Mouse (Mus musculus) hindbrain, postnatal 0 days (tissue): Measurements from ENCODE around the gene Ptgfrn. TPM values are rescaled to one million over a fixed set of nuclear protein-coding genes. Genes with fewer than 3 reads are reported as not detected.
A peak's percentile ranks its signal among the peaks of the same experiment; 100 is the strongest.

Experiments
- ATAC-seq: fragments of 200-750 bp; cut with Nextera tagmentation; 2 replicates; pipeline ENCODE4 v1.8.0; 2017; ENCODE audit warnings: mild to moderate bottlenecking, moderate TSS enrichment, moderate library complexity
- DNase-seq: peaks from one replicate; pipeline ENCODE4 v3.0.0-alpha.2; 2015; ENCODE audit warnings: low spot score
- H3K27ac ChIP-seq: fragments of 300-500 bp; sonication (generic); 2 replicates; pipeline ENCODE4 v1.5.1; 2014; ENCODE audit warnings: mild to moderate bottlenecking
- H3K27me3 ChIP-seq: fragments of 300-500 bp; sonication (generic); 2 replicates; pipeline ENCODE4 v1.6.1; 2014; ENCODE audit warnings: low read length, mixed read lengths; ENCODE audit not compliant: insufficient read depth
- H3K36me3 ChIP-seq: fragments of 300-500 bp; sonication (generic); 2 replicates; pipeline ENCODE4 v1.6.1; 2014; ENCODE audit warnings: low read length, mixed read lengths; ENCODE audit not compliant: insufficient read depth
- H3K4me1 ChIP-seq: fragments of 300-500 bp; sonication (generic); 2 replicates; pipeline ENCODE4 v1.6.1; 2014; ENCODE audit warnings: antibody characterized with exemption, low read length, mixed read lengths; ENCODE audit not compliant: insufficient read depth
- H3K4me2 ChIP-seq: fragments of 300-500 bp; sonication (generic); 2 replicates; pipeline ENCODE4 v1.6.1; 2014; ENCODE audit warnings: low read depth, mild to moderate bottlenecking, low read length, moderate library complexity, mixed read lengths
- H3K4me3 ChIP-seq: fragments of 300-500 bp; sonication (generic); 2 replicates; pipeline ENCODE4 v1.5.1; 2014; ENCODE audit warnings: low read length
- H3K9ac ChIP-seq: fragments of 300-500 bp; sonication (generic); replicated peaks from 2 replicates; pipeline ENCODE4 v1.6.1; 2014; ENCODE audit warnings: mild to moderate bottlenecking, low read length, moderate library complexity, mixed read lengths
- H3K9me3 ChIP-seq: fragments of 300-500 bp; sonication (generic); 2 replicates; pipeline ENCODE4 v1.6.1; 2016; ENCODE audit warnings: low read length, mixed read lengths
- CTCF ChIP-seq: IDR thresholded peaks from 2 replicates; pipeline ENCODE4 v1.5.1; 2016; ENCODE audit warnings: antibody characterized with exemption, control low read depth, low read depth
- WGBS: fragments of 180-500 bp; shearing (Covaris S2); extraction: QIAGEN DNeasy Blood & Tissue Kit; methylation state at CpG from one replicate; pipeline ENCODE4 v1.1.7; 2014; 5-methylcytosine and 5-hydroxymethylcytosine counted together
- polyA plus RNA-seq: library from polyadenylated mRNA; unstranded; fragments of >200 nt; fragmentation: Nextera tagmentation; extraction: Ambion mirVana; gene quantifications from 2 replicates; pipeline ENCODE4 v1.2.1, GENCODE M21; 2015
- total RNA-seq: library from RNA; depleted of rRNA; stranded (reverse); fragments of >200 nt; gene quantifications from 2 replicates; pipeline ENCODE4 v1.2.3, GENCODE M21; 2014

Ptgfrn gene
- total and polyA plus RNA-seq, 2 experiments from 2014 or later, result 4.1 to 51.0 TPM

DNA sequence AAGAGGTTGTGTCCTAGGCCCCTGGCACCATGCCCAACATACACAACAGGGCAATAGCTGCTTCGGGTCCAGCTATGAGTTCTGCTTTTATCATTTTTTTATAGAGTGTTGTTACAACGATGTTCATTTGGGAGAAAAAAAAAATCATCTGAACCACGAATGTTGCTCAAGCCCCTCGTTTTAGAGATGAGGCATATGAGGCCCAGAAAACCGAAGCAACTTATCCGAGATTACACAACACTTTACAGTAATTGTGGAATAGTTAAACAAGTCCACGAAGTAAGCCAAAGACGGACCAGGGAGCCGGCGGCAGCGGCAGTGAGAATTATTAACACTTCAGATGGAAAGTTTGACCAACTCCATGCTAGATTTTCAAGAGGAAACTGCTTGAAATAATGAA, 7.7 kb upstream of the Ptgfrn start:
- Histone ChIP-seq H3K9me3 (no peaks in the 10 kb centered on the region), H3K27me3 (no peaks in the 10 kb centered on the region), H3K9ac (no peak overlapping the region), H3K4me3 (no peak overlapping the region), H3K36me3 (no peaks in the 10 kb centered on the region), H3K27ac (no peak overlapping the region), H3K4me1 (no peaks in the 10 kb centered on the region), H3K4me2 (no peak overlapping the region)
- TF ChIP-seq CTCF, result no peak
- 92% methylated on average over 11 of the region's 11 CpGs for WGBS
- DNase-seq (no peak), ATAC-seq (no peak)

DNA sequence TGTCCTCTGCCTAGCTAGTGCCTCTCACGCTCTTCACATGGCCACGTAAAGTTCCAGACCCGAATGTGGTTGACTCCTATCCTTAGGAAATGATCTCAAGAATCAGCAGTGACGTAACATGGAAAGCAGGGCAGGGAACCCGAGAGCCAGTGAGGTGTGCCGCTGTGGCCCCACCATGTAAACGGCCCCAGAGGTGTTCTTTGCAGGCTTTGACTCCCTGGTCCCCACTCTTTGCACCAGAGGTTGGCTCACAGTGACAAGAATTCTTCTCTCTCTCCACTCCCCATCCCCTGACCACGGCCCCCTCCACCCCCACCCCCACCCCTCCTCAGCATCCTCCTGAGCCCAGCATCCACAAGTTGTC, 7.3 kb upstream of the Ptgfrn start:
- DNase-seq (no peak), ATAC-seq (peak; percentile 55; the same call in 1 of the 2 replicates)
- TF ChIP-seq CTCF, result no peak
- Histone ChIP-seq H3K4me1 (no peaks in the 10 kb centered on the region), H3K9ac (no peak overlapping the region), H3K9me3 (no peaks in the 10 kb centered on the region), H3K4me2 (no peak overlapping the region), H3K4me3 (no peak overlapping the region), H3K36me3 (no peaks in the 10 kb centered on the region), H3K27me3 (no peaks in the 10 kb centered on the region), H3K27ac (no peak overlapping the region)
- WGBS, result 90% methylated on average over 8 of the region's 8 CpGs

- H3K4me1 ChIP-seq, result no peaks in the 10 kb centered on the region
- no peak overlapping the region for H3K9ac ChIP-seq
- no peak for TF ChIP-seq CTCF
- peak; percentile 79 for ATAC-seq
- no peaks in the 10 kb centered on the region for H3K36me3 ChIP-seq
- H3K27me3 ChIP-seq, result no peaks in the 10 kb centered on the region
- no peak overlapping the region for H3K4me2 ChIP-seq
- H3K4me3 ChIP-seq, result no peak overlapping the region
- H3K27ac ChIP-seq, result peak overlapping the region; percentile 20; the same call in 1 of the 2 replicates
- 53% methylated on average over 25 of the region's 25 CpGs for WGBS
- DNase-seq, result no peak
- H3K9me3 ChIP-seq, result no peaks in the 10 kb centered on the region
Observed at GRCm38 (mm10) chr3:101116431-101117385, 6.6 kb upstream of the Ptgfrn start.

- Histone ChIP-seq H3K27ac (no peak overlapping the region), H3K4me1 (peaks cover 6% of the 10 kb centered on the region; the same call in 1 of the 2 replicates)
- no peak for DNase-seq
Observed at GRCm38 (mm10) chr3:101112518-101112894, 2.4 kb upstream of the Ptgfrn start.

DNA sequence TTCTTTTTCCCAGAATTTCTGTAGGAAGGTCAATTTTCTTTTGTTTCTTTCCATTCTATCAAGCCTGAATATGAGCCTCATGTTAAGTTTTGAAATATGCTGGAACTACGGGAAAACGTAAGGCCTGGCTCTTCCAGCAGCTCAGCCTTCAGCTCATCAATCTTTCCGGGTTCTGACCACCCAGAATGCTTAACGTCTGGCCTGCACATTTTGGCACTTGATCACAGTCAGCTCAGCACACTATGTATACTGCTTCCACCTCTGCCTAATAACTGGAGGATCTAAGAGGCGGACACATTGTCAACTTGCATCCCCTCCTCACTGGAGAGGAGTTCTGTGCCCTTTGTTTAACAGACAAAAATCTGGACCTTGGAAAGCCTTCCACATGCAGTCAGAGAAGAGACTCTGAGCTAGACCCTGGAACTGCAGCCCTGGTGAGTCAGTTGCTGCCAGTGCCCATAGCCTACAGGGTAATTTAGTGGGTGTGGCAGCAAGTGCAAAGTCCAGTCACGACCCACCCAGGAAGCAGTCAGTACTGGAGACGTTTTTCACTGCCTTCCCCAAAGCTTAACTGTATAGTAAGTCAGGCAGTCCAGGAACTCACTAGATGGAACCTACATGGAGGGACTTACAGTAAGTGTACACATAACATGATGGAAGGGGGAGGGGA, 1.9 kb upstream of the Ptgfrn start:
- ATAC-seq, result no peak
- no peak overlapping the region for H3K27ac ChIP-seq
- H3K36me3 ChIP-seq, result no peaks in the 10 kb centered on the region
- H3K4me1 ChIP-seq, result peaks cover 6% of the 10 kb centered on the region; the same call in 1 of the 2 replicates
- no peak for TF ChIP-seq CTCF
- H3K9me3 ChIP-seq, result no peaks in the 10 kb centered on the region
- WGBS, result 36% methylated on average over 7 of the region's 7 CpGs
- H3K4me2 ChIP-seq, result no peak overlapping the region
- no peak overlapping the region for H3K4me3 ChIP-seq
- DNase-seq, result no peak
- no peaks in the 10 kb centered on the region for H3K27me3 ChIP-seq
- no peak overlapping the region for H3K9ac ChIP-seq

More at GRCm38 (mm10) chr3:101112518-101112894, 2.4 kb upstream of the Ptgfrn start:
- ATAC-seq, result no peak
- WGBS, result 82% methylated on average over 5 of the region's 5 CpGs
- Histone ChIP-seq H3K36me3 (no peaks in the 10 kb centered on the region), H3K27me3 (no peaks in the 10 kb centered on the region), H3K4me3 (no peak overlapping the region), H3K4me2 (no peak overlapping the region), H3K9ac (no peak overlapping the region), H3K9me3 (no peaks in the 10 kb centered on the region)
- TF ChIP-seq CTCF, result no peak

- no peak for TF ChIP-seq CTCF
- no peak overlapping the region for H3K4me3 ChIP-seq
- no peak for DNase-seq
- no peak overlapping the region for H3K27ac ChIP-seq
- H3K4me2 ChIP-seq, result no peak overlapping the region
- peaks cover 6% of the 10 kb centered on the region; the same call in 1 of the 2 replicates for H3K4me1 ChIP-seq
- ATAC-seq, result no peak
- H3K9ac ChIP-seq, result no peak overlapping the region
- no peaks in the 10 kb centered on the region for H3K36me3 ChIP-seq
- H3K27me3 ChIP-seq, result no peaks in the 10 kb centered on the region
- WGBS, result 54% methylated on average over 10 of the region's 10 CpGs
- no peaks in the 10 kb centered on the region for H3K9me3 ChIP-seq
Observed at GRCm38 (mm10) chr3:101111321-101111720, 1.2 kb upstream of the Ptgfrn start.

DNA sequence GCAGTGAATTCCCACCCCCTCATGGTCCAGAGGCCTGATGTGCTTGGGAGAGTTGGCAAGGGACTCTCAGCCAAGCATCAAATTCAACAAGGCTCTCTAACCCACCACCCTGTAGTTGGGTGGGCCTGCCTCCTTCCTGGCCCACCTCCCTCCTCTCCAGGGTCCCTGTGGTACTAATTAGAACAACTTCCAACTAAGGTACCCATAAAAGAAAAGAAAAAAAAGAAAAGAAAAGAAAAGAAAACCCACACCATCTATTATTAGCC, 693 bp upstream of the Ptgfrn start:
- ATAC-seq (no peak), DNase-seq (no peak)
- Histone ChIP-seq H3K4me2 (peak overlapping the region; percentile 92), H3K4me3 (peak overlapping the region; percentile 80), H3K27me3 (no peaks in the 10 kb centered on the region), H3K9ac (peak overlapping the region; percentile 88; the same call in 1 of the 2 replicates), H3K4me1 (peaks cover 8% of the 10 kb centered on the region), H3K27ac (peak overlapping the region; percentile 80; the same call in 1 of the 2 replicates), H3K36me3 (no peaks in the 10 kb centered on the region), H3K9me3 (no peaks in the 10 kb centered on the region)
- no peak for TF ChIP-seq CTCF
